Mouse (Mus musculus) right cerebral cortex, postnatal 4 days (tissue): Measurements from ENCODE around the gene Vdac2.

Experiments used
- DNase-seq: peaks from one replicate; pipeline ENCODE4 v3.0.0-alpha.2; 2022

Vdac2 gene

GRCm38 (mm10) chr14:21853456-21854109 lies 28.5 kb downstream of the Vdac2 start:
- peak; percentile 86 for DNase-seq

- no peak for DNase-seq
These were observed 29.2 kb downstream of the Vdac2 start for GRCm38 (mm10) chr14:21854271-21854670.

- DNase-seq, result no peak
These were observed 30.9 kb downstream of the Vdac2 start for GRCm38 (mm10) chr14:21855961-21856360.

- no peak for DNase-seq
These were observed 31.8 kb downstream of the Vdac2 start for GRCm38 (mm10) chr14:21856886-21857285.

GRCm38 (mm10) chr14:21866291-21866690 lies 41.3 kb downstream of the Vdac2 start:
- DNase-seq, result no peak

GRCm38 (mm10) chr14:21866816-21867215 lies 41.8 kb downstream of the Vdac2 start:
- DNase-seq, result no peak

GRCm38 (mm10) chr14:21890430-21890829 lies 65.4 kb downstream of the Vdac2 start:
- no peak for DNase-seq

- DNase-seq, result no peak
These were observed 66.7 kb downstream of the Vdac2 start for GRCm38 (mm10) chr14:21891581-21892340.

GRCm38 (mm10) chr14:21892341-21892659 lies 67.3 kb downstream of the Vdac2 start:
- DNase-seq, result no peak
